Mouse (Mus musculus) heart, postnatal 0 days (tissue): ENCODE data around the gene Nek4.

Experiments
- CTCF ChIP-seq: IDR thresholded peaks from 2 replicates; pipeline ENCODE4 v1.5.1; 2016; ENCODE audit warnings: antibody characterized with exemption, control low read depth, low read depth
- EP300 ChIP-seq: IDR thresholded peaks from 2 replicates; pipeline ENCODE4 v1.6.1; 2016; ENCODE audit warnings: antibody characterized with exemption, low read depth

- TF ChIP-seq CTCF: no peak
- TF ChIP-seq EP300: no peak
These were observed 7.9 kb downstream of the Nek4 start for GRCm38 (mm10) chr14:30959031-30959430.
